Mouse (Mus musculus) cerebellum, adult 9-11 months (tissue): Measurements from ENCODE around the gene Poc1a.

Source experiments
- DNase-seq: peaks from one replicate; pipeline ENCODE4 v3.0.0; 2022

Gene Poc1a

GRCm38 (mm10) chr9:106280808-106281544, at the start of gene Poc1a:
Poc1a (plus strand) TSS chr9:106281061.
- peak; percentile 93 for DNase-seq

- DNase-seq, result no peak
Measured at GRCm38 (mm10) chr9:106231220-106231619, 49.6 kb upstream of the Poc1a start.

DNA sequence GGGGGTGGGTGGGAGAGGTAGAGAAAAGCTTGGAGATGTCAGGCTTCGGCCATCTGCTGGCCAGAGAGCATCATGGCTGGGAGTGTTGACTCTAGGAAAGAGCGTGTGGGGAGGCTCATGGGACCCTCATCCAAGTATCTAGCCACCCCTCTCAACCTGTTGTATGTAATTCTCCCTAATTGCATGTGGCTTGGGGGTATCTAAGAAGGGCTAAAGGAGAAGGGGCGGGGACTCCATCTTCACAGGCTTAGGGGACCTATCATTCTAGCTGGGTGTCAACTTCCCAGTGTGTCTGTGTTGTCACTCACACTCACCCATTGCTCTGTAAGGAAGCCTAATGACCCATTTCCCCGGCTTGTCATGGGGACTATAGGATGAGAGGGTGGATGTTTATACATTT, 49.0 kb upstream of the Poc1a start:
- no peak for DNase-seq

DNA sequence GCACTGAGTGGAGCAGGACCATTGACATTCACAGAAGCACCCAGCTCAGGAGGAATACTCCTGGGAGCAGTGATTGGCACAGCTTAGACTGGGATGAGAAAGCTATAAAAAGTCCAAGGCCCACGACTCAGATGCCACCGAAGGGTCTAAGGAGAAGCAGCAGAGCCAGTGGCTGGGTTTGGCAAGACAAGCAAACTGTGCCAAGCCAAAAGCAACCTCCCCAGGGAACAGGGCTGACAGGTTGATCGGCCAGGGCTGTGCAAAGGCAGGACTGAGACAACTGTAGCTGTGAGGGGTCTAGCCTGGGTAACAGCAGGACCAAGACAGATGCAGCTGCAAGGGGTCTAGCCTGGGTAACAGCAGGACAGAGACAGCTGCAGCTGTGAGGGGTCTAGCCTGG, 47.9 kb upstream of the Poc1a start:
- no peak for DNase-seq

- no peak for DNase-seq
Measured at GRCm38 (mm10) chr9:106233953-106234352, 46.9 kb upstream of the Poc1a start.

GRCm38 (mm10) chr9:106235194-106235830, 45.5 kb upstream of the Poc1a start:
- DNase-seq, result no peak

DNA sequence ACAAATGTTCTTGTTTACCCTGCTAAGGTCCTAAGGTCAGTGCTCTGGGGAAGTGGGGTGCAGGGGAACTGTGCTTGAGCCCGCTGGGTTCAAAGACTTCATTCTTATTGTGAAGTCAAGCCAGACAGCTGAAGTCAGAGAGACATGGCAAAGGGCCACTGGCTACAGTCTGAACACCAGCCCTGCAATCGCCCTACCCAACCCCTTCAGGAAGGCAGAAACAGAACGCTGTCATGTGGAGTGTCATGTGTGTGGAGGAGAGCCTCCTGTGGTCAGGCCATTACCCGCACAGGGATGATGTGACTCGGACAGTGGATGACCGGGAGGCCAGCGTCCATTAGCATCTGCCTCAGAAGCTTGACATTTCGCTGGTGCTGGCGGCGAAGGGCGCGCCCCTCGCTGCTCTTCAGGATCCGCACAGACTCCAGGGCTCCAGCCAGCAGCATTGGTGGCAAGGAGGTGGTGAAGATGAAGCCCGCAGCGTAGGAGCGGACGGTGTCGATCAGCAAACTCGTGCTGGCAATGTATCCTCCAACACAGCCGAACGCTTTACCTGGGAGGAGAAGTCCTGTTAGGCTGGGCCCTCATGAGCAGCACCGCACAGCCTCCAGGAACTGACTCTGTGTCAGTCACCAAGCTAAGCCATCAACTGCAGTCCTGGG, 44.6 kb upstream of the Poc1a start:
- DNase-seq, result no peak

DNA sequence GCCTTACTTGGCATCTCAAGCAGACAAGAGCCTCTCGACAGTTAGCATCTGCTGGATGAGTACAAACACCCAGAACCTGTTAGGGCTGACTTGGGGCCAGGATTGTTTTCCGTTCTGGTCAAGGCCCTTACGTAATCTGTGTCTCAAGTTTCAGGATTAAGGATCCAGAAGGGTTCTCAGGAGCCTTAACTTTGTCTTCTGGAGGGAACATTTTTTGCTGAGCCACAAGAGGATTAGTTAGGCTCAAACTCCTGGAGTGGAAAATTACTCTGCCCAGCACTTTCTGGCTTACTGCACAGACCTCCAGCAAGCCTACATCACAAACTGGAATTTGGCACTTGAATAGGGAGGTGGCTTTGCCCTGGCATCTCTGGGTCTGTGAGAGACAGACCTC, 44.0 kb upstream of the Poc1a start:
- DNase-seq, result no peak

- no peak for DNase-seq
Measured at GRCm38 (mm10) chr9:106237401-106237800, 43.5 kb upstream of the Poc1a start.

DNA sequence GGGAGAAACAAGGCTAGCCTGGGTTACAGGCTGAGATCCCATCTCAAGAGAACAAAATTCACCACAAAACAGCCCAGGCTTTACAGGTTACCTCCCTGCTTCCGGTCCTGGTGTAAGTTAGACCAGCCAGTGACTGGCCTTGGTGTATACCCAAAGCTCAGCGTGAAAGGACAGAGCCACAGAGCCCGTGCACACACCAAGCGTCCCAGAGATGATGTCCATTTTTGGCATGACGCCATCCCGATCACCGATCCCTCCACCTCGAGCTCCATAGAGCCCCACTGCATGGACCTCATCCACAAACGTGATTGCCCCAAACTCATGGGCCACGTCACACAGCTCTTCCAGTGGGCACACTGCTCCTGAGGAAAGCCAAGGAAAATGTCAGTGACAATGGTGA, 43.0 kb upstream of the Poc1a start:
- DNase-seq, result no peak

DNA sequence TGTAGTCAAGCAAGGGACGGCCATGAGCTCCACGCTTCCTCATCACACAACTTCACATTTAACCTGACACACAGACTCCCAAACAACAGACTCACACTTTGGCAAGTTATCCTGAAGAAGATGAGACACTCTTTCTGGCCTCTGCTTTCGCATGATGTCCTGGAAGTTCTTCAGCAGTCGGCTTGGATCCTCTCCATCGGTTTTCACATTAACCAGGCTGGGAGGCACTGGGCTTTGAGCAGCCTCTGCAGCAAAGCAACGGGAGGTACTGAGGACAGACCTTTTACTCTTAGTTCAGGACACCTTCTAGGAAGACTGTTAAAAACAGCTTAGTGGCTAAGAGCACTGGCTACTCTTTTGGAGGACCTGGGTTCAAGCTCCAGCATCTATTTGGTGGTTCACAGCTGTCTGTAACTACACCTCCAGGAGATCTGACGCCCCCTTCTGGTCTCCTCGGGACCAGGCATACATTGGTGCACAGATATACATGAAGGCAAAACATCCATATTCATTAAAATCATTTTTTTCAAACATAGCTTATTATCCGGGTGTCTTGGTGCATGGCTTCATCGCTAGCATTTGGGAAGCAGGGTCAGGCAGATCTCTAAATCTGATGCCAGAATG, 39.2 kb upstream of the Poc1a start:
- DNase-seq, result no peak

GRCm38 (mm10) chr9:106242813-106243488, 37.9 kb upstream of the Poc1a start:
- DNase-seq, result peak; percentile 92

DNA sequence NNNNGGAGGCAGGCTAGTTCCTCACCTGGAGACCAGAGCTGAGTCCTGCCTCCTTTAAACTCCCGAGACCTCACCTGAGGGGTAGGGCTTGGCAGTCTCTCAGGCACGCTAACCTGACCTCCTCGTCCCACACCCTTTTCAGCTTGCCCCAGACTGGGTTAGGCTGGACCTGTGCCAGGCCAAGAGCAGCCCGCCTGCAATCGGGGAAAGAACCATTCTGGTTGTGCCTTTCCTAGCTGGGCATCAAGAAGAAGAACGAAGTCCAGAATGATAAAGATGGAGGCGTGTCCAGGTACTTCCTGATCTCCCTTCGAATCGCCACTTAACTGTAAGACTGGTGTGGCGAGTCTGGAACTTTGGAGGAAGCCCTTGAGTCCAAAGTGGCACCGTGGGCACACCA, 31.3 kb upstream of the Poc1a start:
- peak; percentile 60 for DNase-seq

DNA sequence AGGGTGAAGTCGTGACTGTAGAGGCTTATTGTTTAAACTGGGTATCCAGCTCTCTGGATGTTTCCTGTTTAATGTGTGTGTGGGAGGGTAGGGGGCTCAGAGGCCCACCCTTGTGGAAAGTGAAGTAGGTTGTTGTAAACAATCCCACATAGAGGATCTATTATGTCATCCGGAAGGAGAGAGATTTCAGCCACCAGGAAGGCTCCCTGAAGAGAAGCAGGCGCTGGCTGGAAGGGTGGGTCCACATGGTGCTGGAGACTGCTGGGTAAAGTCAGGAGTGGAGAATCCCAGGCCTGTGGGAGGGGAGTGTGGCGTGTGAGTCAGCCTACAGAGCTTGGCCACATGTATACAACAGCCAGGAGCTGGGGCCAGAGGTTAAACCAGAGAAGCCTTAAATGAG, 30.6 kb upstream of the Poc1a start:
- no peak for DNase-seq

DNA sequence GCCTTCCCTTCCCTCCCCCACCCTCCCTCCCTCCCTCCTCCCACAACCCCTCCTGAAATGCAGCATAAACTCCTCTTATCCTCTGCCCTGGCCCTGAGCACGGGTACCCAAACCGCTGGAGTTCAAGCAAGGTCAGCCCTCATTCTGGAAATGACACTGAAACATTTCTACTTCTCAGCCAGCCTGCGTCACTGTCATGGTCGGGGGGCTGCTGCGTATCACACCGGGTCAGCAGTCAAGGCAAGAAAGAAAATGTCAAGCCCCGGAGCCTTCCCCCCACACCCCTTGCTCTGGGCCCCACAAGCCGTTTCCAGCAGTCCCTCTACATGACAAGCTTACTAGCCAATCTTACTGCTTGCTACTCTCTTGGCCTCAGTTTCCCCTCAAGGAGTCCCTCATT, 29.8 kb upstream of the Poc1a start:
- DNase-seq, result no peak

DNA sequence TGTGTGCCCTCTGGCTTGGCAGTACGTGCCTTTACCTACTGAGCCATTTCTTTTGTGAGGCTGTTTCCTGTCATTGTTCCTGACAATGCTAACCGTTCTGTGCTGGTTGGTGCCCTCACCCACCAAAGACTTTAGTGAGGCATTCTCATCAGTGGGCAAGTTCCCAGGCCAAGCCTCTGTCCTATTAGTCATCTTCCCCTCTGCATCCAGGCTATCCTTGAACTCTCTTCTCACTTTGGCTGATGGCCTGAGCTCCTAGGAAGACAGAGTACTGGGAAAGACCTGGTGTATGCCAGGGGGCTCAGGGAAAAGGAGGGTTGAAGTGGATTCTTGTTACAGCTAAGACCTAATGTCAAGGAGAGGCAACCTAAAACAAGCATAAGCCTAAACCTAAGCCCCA, 26.9 kb upstream of the Poc1a start:
- DNase-seq, result no peak

DNA sequence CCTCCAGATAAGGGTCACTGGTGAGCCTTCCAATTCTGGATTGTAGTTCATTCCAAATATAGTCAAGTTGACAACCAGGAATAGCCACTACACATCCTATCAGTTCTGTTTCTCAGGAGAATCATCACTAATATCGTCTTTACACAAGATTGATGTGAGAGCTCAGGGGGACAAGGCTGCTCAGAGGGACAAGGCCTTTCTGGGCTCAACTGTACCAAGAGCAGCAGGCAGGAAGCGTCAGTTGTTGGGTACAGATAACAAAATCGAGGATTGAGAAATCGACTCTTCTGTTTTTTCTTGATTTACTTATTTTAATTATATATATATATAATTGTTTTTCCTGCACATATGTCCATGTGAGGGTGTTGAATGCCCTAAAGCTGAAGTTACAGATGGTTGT, 22.4 kb upstream of the Poc1a start:
- DNase-seq, result no peak

DNA sequence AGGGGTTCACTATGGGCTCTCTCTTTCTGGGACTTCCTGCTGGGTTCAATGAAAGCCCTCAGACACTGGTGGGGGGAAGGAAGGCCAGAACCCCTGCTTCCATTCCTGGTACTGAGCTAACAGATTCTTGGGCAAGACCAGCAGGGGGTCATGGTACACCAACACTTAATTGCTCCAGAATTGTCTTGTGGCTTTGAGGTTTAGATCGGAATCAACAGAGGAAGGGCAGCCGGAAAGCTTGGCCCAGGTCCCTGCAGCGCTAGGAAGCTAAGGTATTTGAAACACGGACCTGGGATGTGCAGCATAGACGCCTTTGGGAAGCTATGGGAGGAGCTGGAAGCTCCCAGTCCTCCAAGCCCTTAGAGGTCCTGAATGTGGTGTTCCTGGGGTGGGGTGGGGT, 21.9 kb upstream of the Poc1a start:
- no peak for DNase-seq

DNA sequence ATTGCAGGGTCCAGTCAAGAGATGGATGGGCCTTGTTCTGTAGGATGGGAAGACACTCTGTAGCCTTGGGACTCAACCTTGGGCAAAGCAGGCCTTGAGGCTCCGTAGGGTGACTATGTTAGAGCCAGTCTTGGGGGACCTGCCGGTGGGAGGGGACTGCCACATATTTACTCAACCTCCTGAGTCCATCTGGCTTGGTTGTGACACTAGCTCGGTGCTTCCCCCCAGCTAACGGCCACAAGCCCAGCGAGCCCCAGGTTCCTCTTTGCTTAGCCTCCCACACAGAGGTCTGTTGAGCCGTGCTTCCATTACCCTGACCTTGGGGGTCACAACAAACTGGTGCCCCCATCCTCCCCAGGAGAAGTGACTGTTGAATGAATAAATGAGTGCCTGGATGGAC, 19.8 kb upstream of the Poc1a start:
- no peak for DNase-seq

GRCm38 (mm10) chr9:106261491-106261890, 19.4 kb upstream of the Poc1a start:
- no peak for DNase-seq

- DNase-seq, result no peak
Measured at GRCm38 (mm10) chr9:106262075-106262474, 18.8 kb upstream of the Poc1a start.

GRCm38 (mm10) chr9:106263381-106263924, 17.4 kb upstream of the Poc1a start:
- DNase-seq, result no peak
